Mouse (Mus musculus) monocyte, adult 2 months (primary cell): Measurements from ENCODE around the gene Ntn4.

Experiments used
- DNase-seq, 2 experiments: peaks; one replicate each; pipeline ENCODE4 v3.0.0; 2022; ENCODE audit warnings: low spot score in 2 of 2, low read depth in 1 of 2

Ntn4 gene

DNA sequence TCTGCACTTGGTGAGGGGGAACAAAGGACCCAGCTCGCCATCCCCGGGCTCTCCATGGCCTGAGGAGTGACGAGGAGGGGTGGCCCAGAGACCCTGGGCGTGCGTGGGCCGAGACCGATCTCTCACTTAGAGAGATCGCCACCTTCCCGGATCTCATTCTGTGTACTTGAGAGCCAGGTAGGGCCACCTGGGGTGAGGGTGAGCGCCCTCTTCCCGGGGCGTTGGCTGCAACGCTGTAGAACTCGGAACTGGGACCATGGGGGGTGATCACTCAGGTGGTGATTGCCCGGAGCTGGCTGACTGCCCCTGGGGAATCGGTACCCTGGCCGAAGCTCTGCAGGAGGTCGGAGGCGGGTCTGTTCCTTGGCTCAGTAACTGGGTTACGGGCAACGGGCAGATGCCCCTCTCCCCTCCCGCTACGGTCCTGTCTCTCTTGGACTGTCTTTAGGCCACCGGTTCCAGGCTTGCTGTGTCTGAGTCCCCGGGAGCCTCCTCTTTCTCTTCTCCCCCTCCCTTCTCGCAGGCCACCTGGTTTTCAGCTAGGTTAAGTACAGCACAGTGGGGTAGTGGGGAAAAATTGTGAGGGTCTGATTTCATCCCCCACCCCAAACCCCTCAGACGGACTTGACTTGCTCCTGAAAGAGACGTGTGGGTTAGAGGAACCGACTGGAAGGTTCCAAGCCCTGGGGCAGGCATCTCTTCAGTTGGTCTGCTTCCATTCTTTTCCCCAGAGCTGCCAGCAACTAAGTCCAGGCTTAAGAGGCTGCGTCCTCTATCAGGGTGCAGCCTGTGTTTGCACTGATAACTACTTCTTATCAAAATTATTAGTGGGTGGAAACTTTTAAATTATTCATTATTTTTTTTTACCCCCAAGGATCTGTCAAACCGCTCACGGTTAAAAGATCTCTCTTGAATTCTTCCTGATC is 1.6 kb downstream of the Ntn4 start:
- no peak for DNase-seq

DNA sequence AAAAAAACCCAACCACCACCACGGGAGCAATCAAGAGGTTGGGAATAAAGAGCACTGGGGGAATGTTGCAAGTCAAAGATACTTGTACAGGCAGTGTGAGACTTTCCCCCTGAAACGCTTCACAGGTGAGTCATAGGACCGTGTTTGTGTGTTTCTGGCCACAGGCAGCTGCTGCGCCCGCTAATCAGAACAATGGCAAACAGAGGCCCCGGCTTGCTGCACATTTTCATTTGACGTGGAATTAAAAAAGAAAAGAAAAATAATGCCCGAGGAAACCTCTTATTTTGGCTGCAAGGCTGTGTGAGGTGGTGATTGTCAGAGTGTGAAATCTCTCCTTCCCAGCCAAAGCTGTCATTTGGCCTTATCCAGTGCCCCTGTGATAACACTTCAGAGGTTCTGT is 2.4 kb downstream of the Ntn4 start:
- no peak for DNase-seq

DNA sequence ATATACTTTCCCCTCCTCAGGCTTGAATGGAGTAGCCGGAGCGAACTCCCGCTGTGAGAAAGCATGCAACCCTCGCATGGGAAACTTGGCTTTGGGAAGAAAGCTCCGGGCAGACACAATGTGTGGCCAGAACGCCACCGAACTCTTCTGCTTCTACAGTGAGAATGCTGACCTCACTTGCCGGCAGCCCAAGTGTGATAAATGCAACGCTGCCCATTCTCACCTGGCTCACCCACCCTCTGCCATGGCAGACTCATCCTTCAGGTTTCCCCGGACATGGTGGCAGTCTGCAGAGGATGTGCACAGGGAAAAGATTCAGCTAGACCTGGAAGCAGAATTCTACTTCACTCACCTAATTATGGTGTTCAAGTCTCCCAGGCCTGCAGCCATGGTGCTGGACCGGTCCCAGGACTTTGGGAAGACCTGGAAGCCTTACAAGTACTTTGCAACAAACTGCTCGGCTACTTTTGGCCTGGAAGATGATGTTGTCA is 4.0 kb downstream of the Ntn4 start:
- no peak for DNase-seq

DNA sequence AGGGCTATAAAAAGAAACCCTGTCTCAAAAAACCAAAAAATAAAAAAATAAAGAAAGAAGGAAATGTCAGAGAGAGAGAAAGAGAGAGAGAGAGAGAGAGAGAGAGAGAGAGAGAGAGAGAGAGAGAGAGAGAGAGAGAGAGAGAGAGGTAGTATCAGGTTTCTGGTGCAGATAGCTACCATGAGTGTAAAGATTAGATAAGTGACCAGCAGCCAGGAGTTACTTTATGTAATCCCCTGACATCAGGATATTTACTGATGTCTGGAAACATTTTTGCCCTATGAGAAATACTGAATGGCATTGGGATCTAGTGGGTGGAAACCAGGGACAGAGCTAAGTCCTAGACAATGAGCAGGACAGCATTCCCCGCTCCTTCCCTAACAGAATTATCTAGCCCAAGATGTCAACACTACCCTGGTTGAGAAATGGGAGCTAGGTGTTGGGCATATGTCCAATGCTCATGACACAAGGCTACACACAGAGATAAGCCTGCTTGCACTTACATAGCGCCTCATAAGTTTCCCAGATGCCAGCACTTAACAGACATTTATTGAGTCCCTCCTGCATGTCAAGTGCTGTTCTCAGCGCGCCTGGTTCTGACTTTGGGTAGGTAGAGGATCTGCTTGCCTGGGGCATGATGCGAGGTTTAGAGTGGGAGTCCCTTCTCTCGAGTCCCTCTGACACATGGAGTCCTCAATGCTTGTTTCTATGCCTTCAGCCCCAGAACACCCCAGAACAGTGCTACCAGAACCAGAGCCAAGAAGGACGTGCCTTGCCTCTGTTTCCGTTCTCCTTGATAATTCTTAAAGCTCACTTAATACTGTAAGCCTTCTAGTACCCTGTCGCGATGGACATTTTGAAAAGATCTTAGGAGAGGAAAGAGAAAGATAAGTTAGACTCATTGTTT is 7.4 kb downstream of the Ntn4 start:
- DNase-seq: no peak

DNA sequence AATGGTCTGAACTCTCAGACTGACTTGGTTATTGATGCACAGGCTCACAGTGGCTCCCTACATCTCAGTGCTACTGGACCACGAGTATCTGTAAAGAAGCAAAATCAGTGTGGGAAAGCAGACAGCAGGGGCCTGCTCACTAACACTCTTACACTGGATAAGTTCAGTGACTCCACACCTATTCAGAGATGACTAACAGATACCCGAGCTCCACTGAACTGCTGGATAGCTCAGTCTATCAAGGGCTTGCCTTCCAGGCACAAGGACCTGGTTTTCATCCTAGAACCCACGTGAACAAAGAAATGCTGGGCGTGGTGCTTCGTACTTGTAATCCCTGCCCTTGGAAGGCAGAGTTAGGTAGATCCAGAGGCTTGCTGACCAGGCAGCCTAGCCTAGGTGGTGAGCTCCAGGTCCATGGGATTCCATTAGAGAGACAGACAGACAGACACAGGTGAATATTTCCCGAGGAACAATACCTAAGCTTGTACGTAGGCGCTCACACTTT is 8.2 kb downstream of the Ntn4 start:
- no peak for DNase-seq

DNA sequence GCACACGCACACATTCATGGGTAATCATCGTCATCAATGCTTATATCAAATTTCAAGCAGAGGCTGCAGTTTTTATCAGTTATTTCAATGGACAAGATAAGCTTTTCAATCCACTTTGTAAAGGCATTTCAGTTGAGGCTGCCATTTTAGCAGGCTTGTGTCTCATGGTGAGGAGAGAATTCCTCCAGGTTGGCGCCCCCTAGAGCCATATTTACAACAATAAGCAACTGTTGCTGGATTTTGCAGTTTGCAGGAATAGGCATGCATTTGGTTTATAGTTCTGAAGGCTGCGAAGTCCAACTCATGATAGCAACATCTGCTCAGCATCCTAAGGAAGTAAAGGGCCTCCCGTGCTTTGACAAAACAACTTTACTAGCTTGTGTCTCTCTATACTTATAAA is 8.6 kb downstream of the Ntn4 start:
- no peak for DNase-seq

DNA sequence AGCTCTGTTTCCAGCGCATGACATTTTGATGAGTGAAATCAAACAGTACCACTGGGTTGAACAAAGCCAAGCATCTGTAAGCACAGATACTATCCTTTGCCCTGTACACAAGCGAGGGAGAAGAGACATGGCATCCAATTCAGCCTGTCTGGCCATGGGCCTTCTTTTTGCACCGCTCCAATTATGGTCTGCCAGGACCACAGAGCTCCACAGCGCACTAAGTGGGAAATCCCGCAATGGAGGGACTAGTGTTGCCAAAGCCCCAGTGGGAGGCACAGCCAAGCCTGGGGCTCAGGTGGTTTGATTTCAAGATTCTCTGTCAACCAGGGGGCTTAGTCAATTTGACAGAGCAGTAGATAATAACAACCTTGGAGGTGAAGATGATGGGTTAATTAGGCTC is 9.1 kb downstream of the Ntn4 start:
- DNase-seq: no peak

DNA sequence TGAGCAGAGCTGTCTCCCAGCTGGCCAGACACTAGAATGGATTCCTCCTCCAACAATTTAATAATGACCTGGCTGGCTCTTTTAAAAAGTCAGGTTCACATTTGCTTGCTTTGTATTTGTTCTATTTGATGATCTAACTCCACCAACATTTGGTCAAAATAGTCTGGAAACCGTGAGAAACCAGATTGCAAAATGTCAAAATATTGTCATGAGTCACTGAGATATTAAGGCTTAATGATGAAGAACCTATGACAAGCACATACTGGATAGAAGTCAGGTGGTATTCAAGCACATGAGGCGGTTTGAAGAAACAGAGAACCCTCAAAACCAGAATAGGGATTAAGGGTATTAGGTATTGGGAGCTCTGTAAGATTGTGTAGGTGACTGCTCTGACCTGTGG is 12.8 kb downstream of the Ntn4 start:
- no peak for DNase-seq

DNA sequence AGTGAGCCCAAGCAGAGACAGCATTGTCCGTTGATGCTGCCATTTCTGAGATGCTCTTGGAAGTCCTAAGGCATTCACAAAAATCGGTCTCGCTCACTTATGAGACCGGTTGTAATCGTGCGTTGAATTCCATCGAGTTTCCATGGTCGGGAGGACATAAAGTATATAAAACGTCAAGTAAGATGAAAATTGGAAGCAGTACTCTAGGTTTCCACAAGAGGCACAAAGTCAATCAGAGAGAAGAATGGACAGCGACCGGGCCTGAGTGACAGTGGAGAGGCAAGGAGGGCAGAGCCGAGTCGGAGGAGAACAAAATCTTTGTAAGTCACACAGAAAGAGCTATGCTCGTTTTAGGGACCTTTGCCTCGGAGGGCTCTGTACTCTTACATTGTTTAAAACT is 14.9 kb downstream of the Ntn4 start:
- DNase-seq: no peak

DNA sequence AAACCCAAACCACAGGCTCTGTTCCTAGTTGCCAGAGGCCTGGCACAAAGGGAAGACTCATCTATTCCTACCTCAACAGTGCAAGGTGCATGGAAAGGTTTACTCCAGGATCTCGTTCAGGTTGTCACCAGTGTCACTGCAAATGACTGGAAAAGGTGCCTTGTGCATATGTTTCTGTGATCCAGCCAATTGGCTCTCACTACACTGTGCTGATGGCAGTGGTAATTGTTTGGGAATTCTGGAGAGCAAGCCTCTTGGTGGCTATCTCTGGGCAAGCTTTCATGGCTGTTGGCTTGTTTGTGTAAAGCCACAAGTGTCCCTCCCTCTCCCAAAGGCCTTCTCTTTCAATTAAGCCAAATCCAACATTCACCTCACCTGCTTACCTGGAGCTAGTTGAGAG is 19.3 kb downstream of the Ntn4 start:
- no peak for DNase-seq

DNA sequence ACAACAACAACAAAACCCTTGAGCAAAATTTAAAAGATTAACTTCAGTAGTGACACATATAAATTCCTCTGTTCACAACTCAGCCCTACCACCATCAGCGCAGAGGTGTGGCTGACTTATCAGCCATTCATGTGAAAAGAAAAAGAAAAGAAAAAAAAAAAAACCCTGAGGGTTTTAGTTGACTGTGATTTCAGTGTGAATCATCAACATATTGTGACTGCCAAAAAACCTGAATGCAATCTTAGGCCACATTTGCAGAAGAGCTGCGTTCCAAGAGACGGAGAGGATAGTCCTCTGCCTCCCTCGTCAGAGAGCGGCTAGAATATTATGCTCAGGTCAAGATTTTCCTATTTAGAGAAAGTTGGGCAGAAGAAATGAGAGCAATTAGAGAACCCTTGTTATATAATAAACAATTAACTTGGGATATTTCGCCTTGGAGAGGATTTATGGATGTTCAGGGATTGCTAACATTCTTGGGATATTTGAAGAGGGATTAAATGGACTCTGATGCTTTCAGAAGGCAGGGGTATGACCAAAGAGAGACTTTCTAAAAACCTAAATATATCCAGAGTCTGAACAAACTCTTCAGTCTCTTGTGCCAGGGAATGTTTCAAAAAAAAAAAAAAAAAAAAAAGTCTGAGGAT is 21.0 kb downstream of the Ntn4 start:
- no peak for DNase-seq

DNA sequence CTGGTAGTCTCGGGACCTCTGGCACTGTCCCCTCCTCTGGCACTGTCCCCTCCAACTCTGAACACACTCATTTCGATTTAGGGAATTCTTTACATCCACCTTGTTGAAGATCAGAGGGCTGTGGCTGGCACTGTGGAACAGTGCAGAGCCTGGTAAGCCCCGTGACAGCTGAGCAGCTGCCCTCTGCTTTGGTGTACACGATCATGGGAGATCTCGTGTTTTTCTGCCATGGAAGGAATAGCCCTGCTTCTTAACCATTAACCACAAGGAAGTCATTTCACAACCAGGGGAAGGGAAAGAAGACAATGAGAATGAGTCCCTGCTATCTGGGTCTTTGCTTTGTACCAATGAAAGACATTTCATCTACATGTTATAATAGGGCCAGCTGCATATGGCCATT is 21.5 kb downstream of the Ntn4 start:
- DNase-seq: no peak

DNA sequence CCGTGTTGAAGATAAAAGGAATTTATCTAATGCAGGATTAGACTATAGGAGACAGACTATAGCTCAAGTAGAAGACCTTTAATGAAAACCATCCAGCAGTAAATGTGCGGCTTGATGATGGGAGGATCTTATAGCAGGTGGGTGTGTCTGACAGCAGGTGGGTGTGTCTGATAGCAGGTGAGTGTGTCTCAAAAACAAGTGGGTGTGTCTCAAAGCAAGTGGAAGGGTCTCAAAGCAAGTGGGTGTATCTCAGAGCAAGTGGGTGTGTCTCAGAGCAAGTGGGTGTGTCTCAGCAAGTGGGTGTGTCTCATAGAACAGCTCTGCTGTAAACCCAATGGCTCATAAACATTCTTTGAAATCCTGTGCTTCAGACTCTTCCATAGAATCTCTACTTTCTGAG is 25.7 kb downstream of the Ntn4 start:
- DNase-seq: no peak

DNA sequence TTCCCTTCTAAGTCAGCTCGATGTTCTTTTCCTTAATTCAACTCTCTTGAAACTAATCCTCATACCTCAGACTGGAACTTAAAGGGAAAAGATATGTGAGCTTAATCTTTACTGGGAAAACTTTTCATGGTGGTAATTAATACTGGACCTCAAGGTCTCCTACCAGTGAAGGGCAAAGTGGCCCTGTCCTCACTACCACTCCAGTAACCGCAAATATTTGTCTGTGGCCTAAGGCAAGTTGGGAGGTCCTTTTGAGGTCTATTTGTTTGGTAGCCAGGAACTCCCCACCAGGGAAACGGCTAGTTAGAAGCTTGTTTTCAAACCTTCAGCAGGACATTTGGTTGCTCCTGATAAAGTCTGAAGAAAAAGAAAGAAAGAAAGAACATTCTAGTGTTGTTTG is 26.5 kb downstream of the Ntn4 start:
- DNase-seq: no peak

DNA sequence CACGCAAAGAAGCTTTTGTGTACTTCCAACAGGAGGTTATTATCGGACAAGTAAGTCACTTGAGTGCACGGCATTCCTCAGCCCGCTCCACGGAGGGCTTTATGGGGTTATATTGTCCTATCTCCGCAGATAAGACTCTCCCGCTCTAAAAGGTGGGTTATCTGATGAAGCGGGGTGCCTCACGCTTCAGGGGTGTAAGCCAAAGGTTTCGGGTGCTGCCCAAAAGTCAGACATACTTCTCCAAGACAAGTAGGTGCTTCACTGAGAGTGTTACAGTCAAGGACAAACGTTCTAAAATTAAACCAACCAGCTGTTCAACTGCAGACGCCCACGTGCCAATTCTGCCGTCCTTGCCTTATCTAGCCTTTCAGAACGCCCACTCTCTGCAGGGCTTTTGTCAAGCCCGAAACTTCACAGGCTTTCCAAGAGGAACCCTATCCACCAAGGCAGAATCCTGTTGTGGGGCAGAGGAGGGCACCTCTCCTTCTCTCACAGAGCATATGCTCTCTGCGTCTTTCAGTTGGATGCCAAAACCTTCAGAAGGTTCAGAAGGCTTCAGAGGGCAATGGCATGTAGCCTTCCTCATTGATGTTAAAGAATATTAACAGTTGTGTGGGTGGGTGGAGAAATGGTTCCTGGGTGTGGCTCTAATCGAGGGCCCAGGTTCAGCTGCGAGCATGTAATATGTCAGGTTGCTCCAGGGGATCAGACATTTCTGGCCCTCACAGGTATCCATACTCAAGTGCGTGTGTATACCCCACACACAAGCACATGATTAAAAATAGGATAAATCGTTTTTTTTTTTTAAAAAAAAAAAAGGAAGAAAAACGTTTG is 32.4 kb downstream of the Ntn4 start:
- DNase-seq: no peak

DNA sequence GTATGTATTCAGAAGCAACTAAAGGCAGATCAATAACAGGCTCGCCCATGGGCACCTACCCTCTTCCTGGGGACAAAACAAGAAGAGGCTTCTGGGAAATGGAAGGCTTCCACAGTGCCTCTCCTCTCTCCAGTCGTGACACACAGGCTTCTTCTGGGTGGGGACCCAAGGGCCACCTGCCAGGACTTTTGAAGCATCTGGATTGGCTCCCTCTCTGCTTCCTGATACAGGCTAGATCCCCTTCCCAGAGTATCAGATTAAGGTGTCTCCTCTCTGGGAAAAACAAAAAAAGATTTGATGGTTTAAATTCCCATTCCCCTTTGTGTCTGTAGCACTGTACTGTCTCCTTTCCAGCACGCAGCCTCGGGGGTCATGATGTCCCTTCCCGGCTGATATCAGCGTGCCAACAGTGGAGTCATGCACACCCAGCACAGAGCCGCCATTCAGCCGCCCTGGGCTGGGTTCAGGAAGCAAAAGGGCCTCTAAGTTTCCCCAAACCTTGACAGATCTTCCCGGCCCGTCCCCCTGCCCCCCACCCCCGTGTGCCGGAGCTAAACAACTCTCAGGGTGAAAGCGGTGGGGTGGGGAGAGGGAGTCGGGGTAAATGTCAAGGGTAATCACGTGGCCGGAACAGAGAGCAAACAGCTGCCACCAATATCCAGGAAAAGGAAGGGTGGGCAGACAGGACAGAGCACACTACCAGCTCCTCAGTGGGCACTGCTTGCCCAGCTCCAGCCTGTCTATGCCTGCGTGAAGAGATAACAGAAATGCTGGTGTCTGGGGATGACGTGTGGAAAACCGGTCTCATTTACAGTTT is 38.9 kb downstream of the Ntn4 start:
- DNase-seq: no peak

DNA sequence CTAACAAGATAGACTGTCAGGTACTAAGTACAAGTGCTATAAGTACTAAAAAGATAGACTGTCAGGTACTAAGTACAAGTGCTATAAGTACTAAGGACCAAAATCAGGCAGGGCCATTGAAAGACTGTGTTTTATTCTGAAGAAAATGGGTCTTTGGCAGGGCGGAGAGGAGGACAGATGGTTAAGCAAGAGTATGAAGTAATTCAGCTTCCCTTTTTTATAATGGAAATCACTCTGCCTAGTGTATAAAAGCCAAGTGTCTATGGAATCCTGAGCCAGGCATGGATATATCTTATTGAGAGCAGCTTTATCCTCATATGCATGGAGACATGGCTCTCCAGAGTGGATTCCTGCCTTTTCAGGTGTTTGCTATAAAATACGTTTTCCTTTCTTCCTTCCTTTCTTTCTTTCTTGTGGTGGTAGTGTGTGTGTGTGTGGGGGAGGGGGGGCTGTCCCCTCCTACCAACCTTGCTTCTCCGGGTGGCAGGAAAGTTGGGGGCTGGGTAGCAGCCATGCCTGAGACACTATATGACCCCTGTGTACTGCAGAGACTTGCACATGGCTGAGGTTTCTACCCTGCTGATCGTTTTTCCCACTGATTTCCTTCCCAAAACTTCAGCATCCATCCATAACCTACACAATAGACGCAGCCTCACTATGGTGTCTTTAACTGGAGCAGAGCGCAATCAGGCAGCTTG is 40.3 kb downstream of the Ntn4 start:
- no peak for DNase-seq

DNA sequence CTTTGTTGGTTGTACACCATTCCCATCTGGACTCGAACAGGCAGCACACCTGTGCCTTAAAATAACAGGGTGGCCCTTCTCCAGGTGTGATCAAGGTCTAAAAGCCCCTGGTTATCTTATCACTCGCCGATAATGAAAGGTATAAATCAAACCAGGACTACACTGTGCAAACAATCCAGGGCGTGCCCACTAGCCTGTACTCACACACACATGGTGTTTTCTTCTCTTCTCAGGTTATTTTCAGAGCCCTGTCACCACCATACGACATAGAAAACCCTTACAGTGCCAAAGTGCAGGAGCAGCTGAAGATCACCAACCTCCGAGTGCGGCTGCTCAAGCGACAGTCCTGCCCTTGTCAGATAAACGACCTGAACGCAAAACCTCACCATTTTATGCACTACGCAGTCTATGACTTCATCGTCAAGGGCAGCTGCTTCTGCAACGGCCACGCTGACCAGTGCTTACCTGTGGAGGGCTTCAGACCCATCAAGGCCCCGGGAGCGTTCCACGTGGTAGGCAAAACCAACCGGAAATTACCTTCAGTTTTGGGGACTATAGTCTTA is 41.8 kb downstream of the Ntn4 start:
- DNase-seq: no peak

DNA sequence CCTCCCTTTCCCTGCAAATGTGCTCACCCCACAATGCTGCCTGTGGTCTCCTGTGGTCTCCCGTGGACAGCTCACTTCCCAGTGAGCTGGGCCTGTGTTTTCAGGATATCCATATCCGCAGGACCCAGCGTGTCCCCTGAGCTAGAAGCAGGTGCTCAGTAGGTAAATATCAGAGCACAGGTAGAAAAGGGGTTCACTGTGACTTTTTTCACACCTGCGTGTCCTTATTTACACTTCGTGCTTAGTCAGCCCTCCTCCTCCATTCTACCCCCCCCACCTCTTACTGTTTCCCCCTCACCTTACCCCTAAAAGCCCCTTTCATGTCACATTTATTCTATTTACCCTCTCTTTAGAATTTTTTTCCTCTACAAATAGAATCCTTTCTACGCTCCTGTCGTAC is 42.7 kb downstream of the Ntn4 start:
- no peak for DNase-seq
